Mouse (Mus musculus): Measurements from ENCODE around the gene Cdk14.

DNA sequence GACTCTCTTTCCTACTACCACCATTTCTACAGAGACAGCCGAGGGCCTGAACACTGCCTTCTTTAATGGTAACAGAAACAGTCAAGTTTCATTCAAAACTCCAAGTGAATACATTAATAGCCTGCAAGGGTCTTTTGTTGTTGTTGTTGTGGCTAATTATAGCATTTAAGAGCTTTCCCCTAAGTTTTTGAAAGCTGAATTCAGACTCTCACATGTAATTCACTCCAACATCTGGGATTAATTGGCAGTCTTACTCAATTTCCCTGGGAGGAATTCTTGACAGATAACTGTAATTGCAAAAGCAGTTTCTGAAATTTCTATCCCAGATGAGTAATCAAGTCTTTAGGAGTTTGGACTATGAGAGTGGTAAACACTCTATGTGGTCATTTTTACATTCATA, 245.0 kb downstream of the Cdk14 start:
- no peak for TF ChIP-seq EP300 (IDR thresholded peaks at IDR 0.05; ENCODE audit: insufficient read depth, low read depth, low read length)
- no peak for TF ChIP-seq CTCF (IDR thresholded peaks at IDR 0.05; ENCODE audit: low read depth, low read length)
- no peak for TF ChIP-seq POLR2A (IDR thresholded peaks at IDR 0.05; ENCODE audit: insufficient read depth, low read length)
